Mouse (Mus musculus) erythroblast, embryonic 14.5 days (primary cell): ENCODE measurements at regions not wholly inside any gene's neighbourhood (a gene's known extent, or its start where the extent isn't known, plus 50 kb on each side); places are given as distances from the start of the nearest gene placed in this dataset.

Source experiments
- H3K27me3 ChIP-seq: 2 replicates; pipeline ENCODE4 v1.6.1; 2012; ENCODE audit warnings: inconsistent platforms; ENCODE audit not compliant: control insufficient read depth
- H3K36me3 ChIP-seq: 2 replicates; pipeline ENCODE4 v1.6.1; 2012; ENCODE audit warnings: mild to moderate bottlenecking, inconsistent platforms; ENCODE audit not compliant: control insufficient read depth
- H3K4me1 ChIP-seq: 2 replicates; pipeline ENCODE4 v1.6.1; 2012; ENCODE audit warnings: inconsistent platforms; ENCODE audit not compliant: control insufficient read depth
- H3K4me3 ChIP-seq: replicated peaks from 2 replicates; pipeline ENCODE3; 2012; ENCODE audit warnings: moderate library complexity, mild to moderate bottlenecking, inconsistent platforms
- H3K9me3 ChIP-seq: 2 replicates; pipeline ENCODE4 v1.6.1; 2012; ENCODE audit warnings: low read length, inconsistent platforms, mixed read lengths; ENCODE audit not compliant: control insufficient read depth
- GATA1 ChIP-seq: IDR thresholded peaks from 2 replicates; pipeline ENCODE4 v1.6.1; 2012; ENCODE audit warnings: low read length, inconsistent platforms, mixed read lengths
- TAL1 ChIP-seq: IDR thresholded peaks from 3 replicates; pipeline ENCODE4 v1.6.1; 2012; ENCODE audit warnings: low read length, inconsistent platforms, mixed read lengths

GRCm38 (mm10) chr1:55903177-55903576, 497.5 kb downstream of the Plcl1 start:
- H3K36me3 ChIP-seq = no peaks in the 10 kb centered on the region
- TF ChIP-seq GATA1 = no peak
- no peak for TF ChIP-seq TAL1
- H3K4me3 ChIP-seq = no peak overlapping the region
- no peaks in the 10 kb centered on the region for H3K27me3 ChIP-seq
- H3K4me1 ChIP-seq = no peaks in the 10 kb centered on the region
- peaks cover 7% of the 10 kb centered on the region for H3K9me3 ChIP-seq

DNA sequence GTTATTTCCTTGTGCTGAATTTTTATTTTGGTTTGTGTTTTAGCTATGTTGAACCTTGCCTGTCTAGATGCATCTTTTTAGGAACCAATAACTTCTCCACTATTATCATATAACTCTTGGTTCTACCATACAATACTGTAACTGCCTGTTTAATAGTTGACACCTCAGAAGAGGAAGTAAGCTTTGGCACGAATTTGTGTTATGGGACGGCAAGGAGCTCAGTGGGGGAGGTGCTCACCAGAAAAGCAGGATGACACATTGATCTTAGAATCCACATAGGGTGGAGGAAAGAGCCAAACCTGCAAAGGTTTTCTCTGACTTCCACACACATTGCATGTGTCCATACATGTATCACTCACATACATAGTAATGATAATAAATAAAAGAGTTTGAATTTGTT, 498.9 kb downstream of the Plcl1 start:
- no peak overlapping the region for H3K4me3 ChIP-seq
- H3K36me3 ChIP-seq = no peaks in the 10 kb centered on the region
- H3K4me1 ChIP-seq = no peaks in the 10 kb centered on the region
- no peaks in the 10 kb centered on the region for H3K27me3 ChIP-seq
- peaks cover 7% of the 10 kb centered on the region for H3K9me3 ChIP-seq
- TF ChIP-seq TAL1 (no peak), GATA1 (no peak)

- Histone ChIP-seq H3K36me3 (no peaks in the 10 kb centered on the region), H3K9me3 (peaks cover 7% of the 10 kb centered on the region), H3K4me1 (no peaks in the 10 kb centered on the region), H3K27me3 (no peaks in the 10 kb centered on the region), H3K4me3 (no peak overlapping the region)
- TF ChIP-seq GATA1 (no peak), TAL1 (no peak)
Measured at GRCm38 (mm10) chr1:55905232-55905631, 499.5 kb downstream of the Plcl1 start.

DNA sequence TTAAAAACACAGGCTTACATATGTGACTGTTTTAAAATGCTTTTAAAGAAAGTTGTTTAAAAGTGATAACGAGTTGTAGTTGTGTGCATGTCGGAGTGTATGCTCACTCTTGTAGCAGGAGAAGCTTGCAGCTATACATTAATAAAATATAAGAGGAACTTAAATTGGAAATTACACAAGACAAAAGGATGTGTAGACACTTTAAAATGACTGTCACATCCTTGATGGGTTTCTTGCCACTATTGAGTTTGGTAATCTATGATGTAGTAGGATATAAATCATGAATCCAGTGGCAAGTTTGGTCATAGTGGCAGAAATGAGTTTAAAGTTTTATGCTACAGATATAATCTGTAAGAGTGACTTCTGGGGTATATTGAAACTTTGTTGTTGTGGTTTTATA, 504.3 kb downstream of the Plcl1 start:
- H3K4me1 ChIP-seq = no peaks in the 10 kb centered on the region
- H3K4me3 ChIP-seq = no peak overlapping the region
- no peaks in the 10 kb centered on the region; the same call in 1 of the 2 replicates for H3K27me3 ChIP-seq
- peaks cover 7% of the 10 kb centered on the region for H3K9me3 ChIP-seq
- TF ChIP-seq TAL1 (no peak), GATA1 (no peak)
- H3K36me3 ChIP-seq = no peaks in the 10 kb centered on the region

GRCm38 (mm10) chr1:55914284-55914683, 508.6 kb downstream of the Plcl1 start:
- no peaks in the 10 kb centered on the region; the same call in 1 of the 2 replicates for H3K27me3 ChIP-seq
- H3K4me3 ChIP-seq = no peak overlapping the region
- H3K36me3 ChIP-seq = no peaks in the 10 kb centered on the region
- H3K4me1 ChIP-seq = no peaks in the 10 kb centered on the region
- TF ChIP-seq TAL1 = no peak
- no peak for TF ChIP-seq GATA1
- no peaks in the 10 kb centered on the region for H3K9me3 ChIP-seq

DNA sequence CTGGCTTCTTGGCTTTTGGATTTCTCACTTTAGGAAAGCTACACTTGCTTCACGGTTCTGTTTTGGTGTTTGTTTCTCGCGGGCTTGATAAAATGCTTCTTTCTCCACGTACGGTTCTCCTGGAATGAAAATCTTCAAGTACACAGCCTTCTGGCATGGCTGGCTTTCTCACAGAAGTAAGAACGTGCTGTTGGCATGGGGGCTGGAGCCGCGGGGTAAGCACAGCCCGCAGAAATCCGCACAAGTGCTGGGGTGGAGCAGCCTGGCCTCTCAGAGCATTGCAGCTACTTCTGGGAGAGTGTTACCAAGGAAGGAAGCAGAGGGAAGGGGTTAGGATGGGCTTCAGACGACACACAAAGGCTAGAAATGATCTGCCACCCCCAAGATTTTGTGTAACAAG, 510.2 kb downstream of the Plcl1 start:
- no peaks in the 10 kb centered on the region for H3K4me1 ChIP-seq
- H3K9me3 ChIP-seq = no peaks in the 10 kb centered on the region
- no peaks in the 10 kb centered on the region; the same call in 1 of the 2 replicates for H3K27me3 ChIP-seq
- H3K36me3 ChIP-seq = no peaks in the 10 kb centered on the region
- no peak overlapping the region for H3K4me3 ChIP-seq
- TF ChIP-seq GATA1 (no peak), TAL1 (no peak; the same call in 2 of the 3 replicates)

DNA sequence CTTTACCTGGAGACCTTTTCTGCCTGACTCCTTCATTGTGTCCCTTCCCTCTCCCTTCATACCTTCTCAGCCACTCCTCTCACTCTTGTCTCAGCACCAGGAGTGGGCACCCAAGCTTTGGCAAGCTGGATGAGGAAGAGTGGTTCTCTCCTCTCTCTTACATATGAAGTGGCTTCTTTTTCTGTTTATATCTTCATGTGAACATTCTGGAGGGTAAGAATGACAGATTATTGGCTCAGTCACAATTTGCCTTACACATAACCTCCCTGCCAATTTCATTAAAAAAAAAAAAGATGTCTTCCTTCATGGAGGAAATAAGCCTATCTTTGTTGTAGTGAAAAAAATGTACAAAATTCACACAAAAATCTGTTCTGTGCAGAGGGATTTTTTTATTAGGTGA, 513.8 kb downstream of the Plcl1 start:
- H3K9me3 ChIP-seq = no peaks in the 10 kb centered on the region
- H3K4me3 ChIP-seq = no peak overlapping the region
- H3K27me3 ChIP-seq = no peaks in the 10 kb centered on the region
- TF ChIP-seq TAL1 = no peak
- no peaks in the 10 kb centered on the region for H3K4me1 ChIP-seq
- H3K36me3 ChIP-seq = no peaks in the 10 kb centered on the region

DNA sequence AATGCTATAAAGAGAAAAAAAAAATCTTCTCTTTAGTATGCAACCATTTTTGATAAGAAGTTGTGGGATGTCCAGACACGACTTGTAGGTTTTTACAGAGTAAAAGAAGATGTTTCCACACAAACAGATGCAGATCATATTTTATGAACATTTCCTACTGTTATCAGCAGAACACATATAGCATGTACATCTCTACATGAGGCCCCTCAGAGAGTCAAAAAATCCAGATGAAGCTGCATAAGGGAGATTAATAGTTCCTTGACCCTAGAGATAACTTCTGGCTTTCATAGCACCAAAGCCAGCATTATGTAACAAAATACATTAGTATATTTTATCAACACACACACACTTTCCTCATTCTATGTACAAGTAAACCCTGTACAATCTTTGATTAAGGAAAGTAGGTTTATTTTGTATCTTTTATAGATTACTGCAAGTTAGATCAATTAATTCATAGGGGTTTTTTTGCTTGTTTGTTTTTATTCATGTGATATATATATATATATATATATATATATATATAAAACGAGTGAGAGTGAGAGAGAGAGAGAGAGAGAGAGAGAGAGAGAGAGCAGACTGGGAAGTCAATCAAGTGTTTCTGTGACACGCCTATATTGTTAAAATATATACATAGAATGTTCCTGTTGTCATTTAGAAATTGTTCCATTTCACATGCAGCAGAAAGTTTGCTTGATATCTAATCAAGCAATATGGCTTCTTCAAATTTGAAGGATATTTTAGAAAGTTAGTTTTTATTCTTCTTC, 541.2 kb downstream of the Plcl1 start:
- Histone ChIP-seq H3K4me1 (peaks cover 38% of the 10 kb centered on the region), H3K4me3 (no peak overlapping the region), H3K9me3 (no peaks in the 10 kb centered on the region), H3K36me3 (no peaks in the 10 kb centered on the region), H3K27me3 (no peaks in the 10 kb centered on the region)
- peak; percentile 70 for TF ChIP-seq TAL1
- TF ChIP-seq GATA1 = peak; percentile 55; the same call in 1 of the 2 replicates

DNA sequence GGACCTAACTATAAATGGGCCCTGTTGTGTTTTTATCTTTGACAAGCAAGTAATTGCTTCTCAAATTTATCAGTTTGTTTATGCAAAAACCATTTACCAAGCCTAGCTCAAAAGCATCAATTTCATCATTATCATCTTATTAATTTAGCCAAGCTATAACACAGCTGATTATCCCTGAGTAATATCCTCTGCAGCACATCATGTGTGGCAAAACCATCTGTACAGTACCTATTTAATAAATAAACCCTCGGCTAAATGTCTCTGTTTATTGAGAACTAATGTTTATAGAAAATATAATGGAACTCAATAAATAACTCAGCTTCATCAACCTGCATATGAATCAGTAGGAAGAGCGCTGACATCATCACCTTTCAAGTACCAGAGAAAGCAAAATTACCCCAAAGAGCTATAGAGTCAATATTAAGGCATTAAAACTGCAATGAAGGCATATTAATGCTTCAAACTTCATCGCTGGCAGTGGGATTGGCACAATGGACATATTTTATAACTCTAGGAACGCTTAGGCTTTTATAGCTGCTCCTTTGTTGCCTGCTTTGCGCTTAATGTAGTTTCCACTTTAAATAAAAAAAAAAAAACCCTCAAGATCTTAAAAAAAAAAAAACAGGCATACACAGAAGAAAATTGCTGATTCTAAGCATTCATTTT, 542.0 kb downstream of the Plcl1 start:
- peaks cover 39% of the 10 kb centered on the region for H3K4me1 ChIP-seq
- no peaks in the 10 kb centered on the region for H3K36me3 ChIP-seq
- TF ChIP-seq GATA1 (no peak), TAL1 (no peak)
- no peaks in the 10 kb centered on the region for H3K9me3 ChIP-seq
- no peaks in the 10 kb centered on the region for H3K27me3 ChIP-seq
- H3K4me3 ChIP-seq = no peak overlapping the region
